Mouse (Mus musculus) T-helper 1 cell (primary cell): ENCODE measurements around the gene Stk10.

Experiments used
- in situ Hi-C: fragments of 300-600 bp; cut with MboI, MseI; formaldehyde crosslinking; loops from one replicate; pipeline ENCODE4 v1.15.1; 2025; ENCODE audit warnings: high pct_unique_total_duplicates

Stk10 gene

DNA sequence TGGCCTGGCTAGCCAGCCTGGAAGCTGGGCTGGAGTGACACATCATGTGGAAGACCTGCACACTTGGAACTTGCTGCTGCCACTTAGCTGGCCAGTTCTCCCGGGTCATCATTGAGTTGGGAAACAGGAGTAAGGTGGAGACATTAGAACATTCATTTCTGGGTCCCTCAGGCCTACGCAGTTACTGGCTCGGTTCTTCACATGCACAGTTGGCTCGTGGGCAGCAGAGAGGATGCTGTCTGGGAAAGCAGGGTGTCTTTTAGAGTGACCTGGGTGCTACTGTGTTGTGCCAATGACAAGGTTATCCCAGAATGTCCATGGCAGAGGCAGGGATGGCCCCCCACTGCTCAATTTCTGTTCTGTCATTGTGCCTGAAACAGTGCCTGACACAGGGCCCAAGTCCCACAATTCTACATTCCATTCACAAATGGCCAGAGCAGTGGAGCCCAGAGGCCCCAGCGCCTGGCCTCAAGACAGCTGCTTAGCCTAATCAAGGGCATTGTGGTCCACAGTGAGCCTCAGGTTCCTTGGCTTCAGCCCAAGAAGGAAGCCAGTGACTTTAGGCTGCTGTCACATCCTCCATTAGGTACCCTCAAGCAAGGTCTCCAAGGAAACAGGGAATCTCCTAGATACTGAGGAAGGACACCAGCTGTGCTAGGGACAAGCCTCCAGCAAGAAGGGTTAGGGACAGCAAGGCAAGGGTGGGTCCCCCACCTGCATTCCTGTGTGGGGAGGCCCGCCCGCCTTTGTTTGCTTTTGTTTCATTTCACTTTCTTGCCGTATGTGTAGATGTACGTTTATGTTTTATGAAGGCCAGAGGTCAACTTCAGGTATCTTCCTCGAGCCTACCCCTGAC, 34.1 kb downstream of the Stk10 start:
- in situ Hi-C loops, result no loop called here

DNA sequence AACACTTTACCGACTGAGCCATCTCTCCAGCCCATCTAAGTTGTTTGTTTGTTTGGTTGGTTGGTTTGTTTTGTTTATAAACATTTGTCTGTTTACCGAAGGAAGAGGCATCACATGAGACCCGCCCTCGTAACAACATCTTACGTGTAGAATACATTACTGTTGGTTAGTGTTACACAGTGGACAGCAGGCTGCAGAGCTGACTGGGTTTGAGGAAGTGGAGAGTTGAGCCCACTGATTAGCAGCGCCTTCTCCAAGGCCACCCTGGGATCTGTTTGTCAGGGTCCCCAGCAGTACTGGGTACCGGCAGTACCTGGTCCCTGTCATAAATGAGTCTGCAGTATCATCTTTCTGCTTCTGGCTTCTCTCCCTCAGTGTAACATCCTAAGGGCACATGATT, 35.0 kb downstream of the Stk10 start:
- in situ Hi-C loops, result no loop called here

- in situ Hi-C loops, result no loop called here
These were observed 35.7 kb downstream of the Stk10 start for GRCm38 (mm10) chr11:32568637-32569293.

- in situ Hi-C loops, result no loop called here
These were observed 38.0 kb downstream of the Stk10 start for GRCm38 (mm10) chr11:32571103-32571502.

DNA sequence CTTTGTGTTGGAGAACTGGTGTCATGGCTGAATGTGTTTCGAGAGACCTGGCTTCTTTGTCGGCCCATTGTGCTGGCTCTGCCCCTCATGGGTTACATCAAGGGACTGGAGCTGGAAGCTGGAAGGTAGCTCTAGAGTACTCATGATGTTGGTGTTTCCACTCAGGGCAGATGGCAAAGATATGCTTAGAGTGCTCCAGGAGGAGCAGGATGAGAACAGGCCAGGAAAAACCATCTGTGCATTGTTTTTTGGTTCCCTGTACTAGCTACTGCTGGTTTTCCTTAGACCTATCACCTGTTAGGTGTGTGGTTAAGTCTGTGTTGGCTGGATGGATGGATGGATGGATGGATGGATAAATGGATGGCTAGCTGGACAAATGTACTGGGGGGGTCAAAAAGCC, 40.6 kb downstream of the Stk10 start:
- in situ Hi-C loops, result no loop called here

GRCm38 (mm10) chr11:32575964-32576759, 43.1 kb downstream of the Stk10 start:
- in situ Hi-C loops, result no loop called here

DNA sequence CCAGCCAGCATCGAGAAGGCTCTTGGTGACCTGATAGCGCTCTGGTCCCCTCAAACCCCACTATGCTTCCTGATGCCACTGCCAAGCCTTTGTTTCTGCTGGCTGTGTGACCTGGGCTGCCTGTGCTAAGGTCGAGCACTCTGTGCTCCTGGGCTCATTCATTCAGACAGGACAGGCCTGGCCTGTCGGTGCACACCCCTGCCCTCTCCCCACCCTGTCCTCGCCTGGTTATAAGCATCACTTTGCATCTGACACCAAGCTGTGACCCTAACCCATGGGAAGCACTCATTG, 43.6 kb downstream of the Stk10 start:
- in situ Hi-C loops, result no loop called here

- in situ Hi-C loops, result no loop called here
These were observed 47.3 kb downstream of the Stk10 start for GRCm38 (mm10) chr11:32580305-32580947.

DNA sequence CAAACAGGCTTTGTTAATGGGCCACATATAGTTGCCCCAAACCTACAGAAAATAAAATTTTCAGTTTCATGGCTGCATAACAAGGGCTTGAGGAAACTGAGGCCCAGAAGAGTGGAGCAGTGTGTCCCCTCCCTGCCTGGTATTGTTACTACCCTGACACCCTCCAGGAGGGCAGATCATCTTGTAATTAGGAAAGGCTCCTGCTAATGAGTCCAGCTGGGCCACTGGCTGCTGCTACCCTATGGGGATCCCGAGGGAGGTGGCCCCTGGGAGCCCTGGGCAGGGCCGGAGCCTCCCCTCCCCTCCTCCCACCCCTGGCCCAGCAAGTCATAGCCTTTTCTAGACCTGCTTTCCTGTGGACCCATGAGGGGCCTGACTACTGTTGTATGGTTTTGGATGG, 47.9 kb downstream of the Stk10 start:
- in situ Hi-C loops, result no loop called here

DNA sequence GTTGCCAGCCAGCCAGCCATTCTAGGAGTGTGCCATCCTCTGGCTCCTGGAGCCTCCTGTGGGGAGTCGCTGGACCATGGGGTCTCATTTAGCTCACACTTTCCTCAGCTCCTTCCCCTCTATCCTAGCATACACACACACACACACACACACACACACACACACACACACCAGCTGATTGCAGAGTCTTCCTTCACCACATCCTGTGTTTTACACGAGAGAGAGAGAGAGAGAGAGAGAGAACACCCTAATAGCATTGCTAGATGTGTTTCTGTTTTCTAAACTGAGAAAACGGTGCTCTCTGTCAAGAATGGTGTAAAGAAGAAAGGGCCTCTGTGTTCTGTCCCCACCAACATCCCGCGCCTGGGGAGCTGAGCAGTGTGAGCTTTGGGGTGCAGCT, 49.7 kb downstream of the Stk10 start:
- in situ Hi-C loops, result no loop called here

GRCm38 (mm10) chr11:32585996-32586395, 52.9 kb downstream of the Stk10 start:
- in situ Hi-C loops, result no loop called here

- in situ Hi-C loops, result no loop called here
These were observed 54.3 kb downstream of the Stk10 start for GRCm38 (mm10) chr11:32587191-32588089.

GRCm38 (mm10) chr11:32588090-32588891, 55.2 kb downstream of the Stk10 start:
- in situ Hi-C loops, result no loop called here

DNA sequence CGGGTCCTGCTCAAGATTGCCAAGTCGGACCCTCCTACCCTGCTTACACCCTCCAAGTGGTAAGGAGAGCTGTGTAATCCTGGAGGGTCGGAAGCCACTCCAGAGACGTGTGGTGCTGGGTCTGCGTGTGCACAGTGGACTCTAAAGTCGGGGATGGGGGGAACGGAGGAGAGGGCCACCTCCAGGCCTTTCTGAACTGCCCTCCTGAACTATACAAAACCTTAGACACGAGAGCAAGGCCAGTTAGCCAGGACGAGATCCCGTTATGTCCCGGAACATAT, 55.7 kb downstream of the Stk10 start:
- in situ Hi-C loops, result no loop called here

- in situ Hi-C loops, result no loop called here
These were observed 56.1 kb downstream of the Stk10 start for GRCm38 (mm10) chr11:32589201-32589600.

DNA sequence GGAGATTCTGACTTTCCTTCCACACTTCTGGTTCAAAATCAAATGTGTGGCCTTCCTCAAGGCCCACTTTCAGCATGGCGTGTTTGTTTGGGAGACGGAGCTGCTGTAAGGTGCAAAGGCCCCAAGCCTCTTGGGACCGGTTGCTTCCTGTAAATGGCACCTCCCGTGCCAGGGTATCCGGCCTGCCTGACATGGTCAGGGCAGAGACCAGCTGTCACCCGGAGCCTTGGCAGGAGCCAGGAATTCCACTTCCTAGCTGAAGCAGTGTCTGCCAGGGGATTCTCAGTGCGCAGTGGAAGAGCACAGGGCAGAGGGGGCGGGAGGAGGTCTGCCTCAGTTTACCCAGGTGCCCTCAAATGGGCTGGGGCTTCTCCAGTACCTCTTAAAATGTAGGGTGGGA, 56.7 kb downstream of the Stk10 start:
- in situ Hi-C loops, result loop anchor here (10.0 kb wide), 1 partner anchor 255 kb away; no protein-coding TSS in a partner anchor

DNA sequence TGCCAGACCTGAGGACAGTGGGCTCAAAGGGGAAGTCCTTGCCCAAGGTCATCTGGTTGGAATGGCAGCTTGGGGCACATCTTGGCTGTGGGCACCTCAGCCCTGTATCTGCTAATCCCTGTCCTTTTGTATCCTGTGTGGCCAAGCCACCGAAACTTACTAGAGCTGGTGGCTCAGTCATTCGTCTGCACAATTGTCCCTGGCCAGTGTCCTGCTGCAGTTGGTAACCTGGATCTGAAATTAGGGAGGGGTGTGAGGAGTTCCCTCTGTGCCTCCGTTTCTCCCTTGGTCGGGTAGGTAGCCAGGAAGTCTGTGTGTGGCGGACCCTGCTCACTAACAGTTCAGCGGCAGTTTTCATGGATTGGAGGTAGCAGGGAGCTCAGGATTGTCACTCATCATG, 57.1 kb downstream of the Stk10 start:
- in situ Hi-C loops, result loop anchor here (10.0 kb wide), 1 partner anchor 255 kb away; no protein-coding TSS in a partner anchor

- in situ Hi-C loops, result loop anchor here (10.0 kb wide), 1 partner anchor 257 kb away; no protein-coding TSS in a partner anchor
These were observed 59.1 kb downstream of the Stk10 start for GRCm38 (mm10) chr11:32591921-32592850.

GRCm38 (mm10) chr11:32593081-32593480, 60.0 kb downstream of the Stk10 start:
- in situ Hi-C loops, result loop anchor here (10.0 kb wide), 1 partner anchor 258 kb away; no protein-coding TSS in a partner anchor
